12 mouse cellular contexts compared by ENCODE assay signal in genomic region chr11:101690326-101690725, GRCm38 (mm10).
"Had no signal": no experiment of that assay in that cellular context is flagged by ENCODE, and none has a peak within 500 bp of the region (broad histone marks: within the 10 kb centered on the region; RNA-seq: fewer than 3 reads in every experiment).

No protein-coding gene starts in this region.

- H3K9me3 ChIP-seq: limb, embryonic 12.5 days; midbrain, embryonic 13.5 days had no signal

- ATAC-seq: intestine, postnatal 0 days had no signal

- H3K4me3 ChIP-seq: limb, embryonic 12.5 days; midbrain, embryonic 13.5 days had no signal

- H3K27ac ChIP-seq: limb, embryonic 12.5 days; liver, embryonic 14.5 days had no signal

- H3K4me2 ChIP-seq: limb, embryonic 12.5 days; midbrain, embryonic 13.5 days had no signal

- DNase-seq: kidney, adult 8-10 months; kidney, postnatal 36 days; liver; lung, adult 18-20 months; lung, postnatal 36 days; spleen, adult 18-20 months; thymus, adult 18-20 months; thymus, postnatal 14 days had no signal

- H3K9ac ChIP-seq: limb, embryonic 12.5 days; liver, embryonic 14.5 days; midbrain, embryonic 13.5 days had no signal

- H3K27me3 ChIP-seq: limb, embryonic 12.5 days; midbrain, embryonic 13.5 days had no signal

- H3K36me3 ChIP-seq: limb, embryonic 12.5 days; midbrain, embryonic 13.5 days had no signal
